ENCODE assay signal across 8 mouse cellular contexts in genomic region chr9:120917619-120918018, GRCm38 (mm10). TPM values are rescaled to one million over a fixed set of nuclear protein-coding genes. Genes with fewer than 3 reads are reported as not detected.
DNase-seq lines count a peak whose midpoint lies in the region; ATAC-seq and TF ChIP-seq lines count a peak whose summit lies in the region.
"Not testable (repeated sequence)": the region's sequence is repeated elsewhere in the genome, so short reads cannot be mapped to it uniquely, and the experiment has no call there.

No protein-coding gene starts in this region.

- DNase-seq in ES-E14 (ENCODE audit: low read depth, low spot score); Patski (ENCODE audit: low read depth, low spot score); liver, embryonic 14.5 days (ENCODE audit: low read depth in 3 of 3, low spot score in 3 of 3); stomach, postnatal 0 days (ENCODE audit: low spot score): not testable (repeated sequence)
- peak; percentile 80 for DNase-seq in ZHBTc4 (ENCODE audit: low read depth, low spot score)
- DNase-seq in heart, adult 11 months: peak; percentile 16

- POLR2A ChIA-PET in Patski (lab: Charles Lee): not testable (repeated sequence)

- not testable (repeated sequence) for TF ChIP-seq EP300 in ES-Bruce4 (IDR thresholded peaks at IDR 0.05; ENCODE audit: insufficient read depth, low read depth, low read length); liver, embryonic 14.5 days (IDR thresholded peaks at IDR 0.05; ENCODE audit: low read depth); stomach, postnatal 0 days (optimal IDR thresholded peaks at IDR 0.05)

- not testable (repeated sequence) for H3K4me1 ChIP-seq in ES-Bruce4 (ENCODE audit: control insufficient read depth, insufficient read depth, low read length); stomach, embryonic 15.5 days; stomach, postnatal 0 days (replicated peaks; ENCODE audit: control insufficient read depth, insufficient read depth)
- peaks cover 6 to 14% of the 10 kb centered on the region in 2 experiments; a peak in 3 of 4 replicates for H3K4me1 ChIP-seq in ES-E14 (ENCODE audit: control insufficient read depth in 2 of 2, insufficient read depth in 2 of 2, low read length in 2 of 2, poor library complexity in 1 of 2)
- H3K4me1 ChIP-seq in liver, embryonic 14.5 days (replicated peaks; ENCODE audit: control insufficient read depth in 2 of 2, insufficient read depth in 2 of 2, low read length in 1 of 2): peaks cover 0 to 11% of the 10 kb centered on the region in 2 experiments; a peak in 2 of 4 replicates

- in situ Hi-C loops in ES-E14 (cut with MboI; ENCODE audit: low sequenced_read_pairs in 2 of 2, unreplicated experiment in 2 of 2); Patski (cut with MboI; ENCODE audit: low pct_unique_long_range_greater_than_20kb): not testable (repeated sequence)

- not testable (repeated sequence) for H3K27ac ChIP-seq in ES-Bruce4 (ENCODE audit: insufficient read depth, low read length); ES-E14 (ENCODE audit: insufficient read depth, low read depth, low read length, poor library complexity, severe bottlenecking); liver, embryonic 14.5 days; stomach, postnatal 0 days (replicated peaks)
- peak overlapping the region; percentile 72; the same call in 1 of the 2 replicates for H3K27ac ChIP-seq in stomach, embryonic 15.5 days

- H3K27me3 ChIP-seq in ES-Bruce4 (ENCODE audit: control insufficient read depth, insufficient read depth, low read length, poor library complexity, severe bottlenecking); Patski; liver, embryonic 14.5 days (ENCODE audit: control insufficient read depth, insufficient read depth, low read length); stomach, embryonic 15.5 days (replicated peaks); stomach, postnatal 0 days (ENCODE audit: control insufficient read depth, insufficient read depth, low read length): not testable (repeated sequence)

- not testable (repeated sequence) for TF ChIP-seq POLR2A in ES-Bruce4 (IDR thresholded peaks at IDR 0.05; ENCODE audit: insufficient read depth, low read length)

- not testable (repeated sequence) for H3K4me2 ChIP-seq in liver, embryonic 14.5 days (ENCODE audit: low read depth); stomach, embryonic 15.5 days; stomach, postnatal 0 days (replicated peaks; ENCODE audit: low read depth)

- 68% methylated on average over 2 of the region's 2 CpGs for WGBS in liver, embryonic 14.5 days (ENCODE audit: insufficient replicate concordance)
- 96% methylated on average over 2 of the region's 2 CpGs for WGBS in stomach, embryonic 15.5 days
- 91% methylated on average over 2 of the region's 2 CpGs for WGBS in stomach, postnatal 0 days

- H3K36me3 ChIP-seq in ES-Bruce4 (ENCODE audit: control insufficient read depth, insufficient read depth, low read length, poor library complexity, severe bottlenecking); ES-E14 (ENCODE audit: control insufficient read depth, insufficient read depth, low read length, poor library complexity, severe bottlenecking); liver, embryonic 14.5 days (replicated peaks; ENCODE audit: control insufficient read depth, insufficient read depth, low read depth); stomach, embryonic 15.5 days; stomach, postnatal 0 days (ENCODE audit: control insufficient read depth, insufficient read depth, low read length): not testable (repeated sequence)

- ATAC-seq in Patski; liver, embryonic 14.5 days (ENCODE audit: insufficient read depth); stomach, embryonic 15.5 days (ENCODE audit: insufficient read depth, low FRiP score, low read depth); stomach, postnatal 0 days (ENCODE audit: low FRiP score, low TSS enrichment): not testable (repeated sequence)

- H3K9me3 ChIP-seq in ES-Bruce4 (replicated peaks; ENCODE audit: control insufficient read depth, insufficient read depth, low read length, poor library complexity, severe bottlenecking); ES-E14 (ENCODE audit: control insufficient read depth, insufficient read depth, low read depth, low read length); liver, embryonic 14.5 days (ENCODE audit: control insufficient read depth, low read length); stomach, embryonic 15.5 days; stomach, postnatal 0 days (ENCODE audit: control insufficient read depth, low read length): not testable (repeated sequence)

- H3K4me3 ChIP-seq in ES-Bruce4 (ENCODE audit: low read depth, low read length); ES-E14 (ENCODE audit: insufficient read depth in 1 of 2, low read depth in 1 of 2, low read length in 2 of 2, poor library complexity in 1 of 2, severe bottlenecking in 1 of 2); liver, embryonic 14.5 days (ENCODE audit: insufficient read depth in 1 of 2, low read depth in 2 of 2, low read length in 2 of 2); stomach, embryonic 15.5 days (replicated peaks); stomach, postnatal 0 days (ENCODE audit: low read depth, low read length): not testable (repeated sequence)

- H3K9ac ChIP-seq in ES-Bruce4 (ENCODE audit: low read depth, poor library complexity, severe bottlenecking); ES-E14 (ENCODE audit: insufficient read depth, low read depth, low read length, poor library complexity, severe bottlenecking); liver, embryonic 14.5 days (replicated peaks); stomach, embryonic 15.5 days; stomach, postnatal 0 days (ENCODE audit: low read length): not testable (repeated sequence)

- CTCF ChIA-PET in Patski (lab: Charles Lee): not testable (repeated sequence)

- TF ChIP-seq CTCF in ES-Bruce4 (IDR thresholded peaks at IDR 0.05; ENCODE audit: low read depth, low read length) (peak; percentile 13), Patski (IDR thresholded peaks at IDR 0.05) (peak; percentile 29)
- TF ChIP-seq CTCF in liver, embryonic 14.5 days (IDR thresholded peaks at IDR 0.05; ENCODE audit: low read depth): peak; percentile 13; the same call in 1 of the 2 replicates
- TF ChIP-seq CTCF in stomach, postnatal 0 days (IDR thresholded peaks at IDR 0.05; ENCODE audit: low read depth): peak; percentile 23; the same call in 1 of the 2 replicates

TF ChIP-seq in ES-E14, 5 proteins besides CTCF, POLR2A, EP300 and RAD21:
- 0 out of 2 replicates have a peak, but pooled peaks have one; percentile 33 for TF ChIP-seq MAFK (IDR thresholded peaks at IDR 0.05; ENCODE audit: insufficient read depth, low read depth, low read length)

RNA-seq across cellular contexts. Expression of gene Ctnnb1, which starts 11.4 kb away (rescaled TPM):
- polyA plus RNA-seq in ES-Bruce4 (2011; ENCODE audit: insufficient read depth, insufficient read length, low read depth, missing spikeins) (826 and 830 TPM in 2 replicates), Patski (2021) (651 TPM)
- total RNA-seq in ES-E14 (2012; rRNA removed): 536 and 572 TPM in 2 replicates
- polyA plus RNA-seq in liver, embryonic 14.5 days (2012; rRNA removed): 61.0 and 69.5 TPM in 2 replicates
- polyA plus RNA-seq in liver, embryonic 14.5 days (2014; fragmentation: Nextera tagmentation; extraction: Ambion mirVana): 105 and 124 TPM in 2 replicates
- polyA plus RNA-seq in stomach, embryonic 15.5 days (2015; fragmentation: Nextera tagmentation; extraction: Ambion mirVana): 502 and 547 TPM in 2 replicates
- polyA plus RNA-seq in stomach, postnatal 0 days (2015; fragmentation: Nextera tagmentation; extraction: Ambion mirVana): 220 and 244 TPM in 2 replicates
